Mouse (Mus musculus): ENCODE data around the gene Igfbpl1.

Gene Igfbpl1

GRCm38 (mm10) chr4:45771173-45771572 lies 55.5 kb downstream of the Igfbpl1 start:
- no peak for DNase-seq (ENCODE audit: low read depth, low spot score)

DNA sequence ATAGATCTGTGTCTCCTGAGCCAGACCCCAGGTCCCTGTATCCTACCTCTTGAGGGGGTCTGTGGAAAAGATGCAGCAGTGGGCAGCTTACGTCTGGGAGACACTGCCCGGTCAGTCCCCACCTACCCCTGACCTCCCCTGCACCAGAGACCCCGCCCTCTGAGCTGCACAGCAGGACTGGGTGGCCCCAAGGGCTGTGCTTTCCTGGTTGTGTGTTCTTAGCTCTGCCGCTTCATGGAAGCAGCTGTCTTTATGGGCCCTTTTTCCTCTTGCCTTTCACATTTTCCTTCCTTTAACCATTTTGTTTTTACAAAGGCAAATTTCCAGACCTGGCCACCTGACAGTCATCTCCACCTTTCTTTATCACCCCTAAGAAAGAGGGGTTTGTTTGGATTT lies 56.1 kb downstream of the Igfbpl1 start:
- no peak for DNase-seq (ENCODE audit: low read depth, low spot score)

- DNase-seq (ENCODE audit: low read depth, low spot score): no peak
Observed at GRCm38 (mm10) chr4:45769791-45770637, 56.7 kb downstream of the Igfbpl1 start.

DNA sequence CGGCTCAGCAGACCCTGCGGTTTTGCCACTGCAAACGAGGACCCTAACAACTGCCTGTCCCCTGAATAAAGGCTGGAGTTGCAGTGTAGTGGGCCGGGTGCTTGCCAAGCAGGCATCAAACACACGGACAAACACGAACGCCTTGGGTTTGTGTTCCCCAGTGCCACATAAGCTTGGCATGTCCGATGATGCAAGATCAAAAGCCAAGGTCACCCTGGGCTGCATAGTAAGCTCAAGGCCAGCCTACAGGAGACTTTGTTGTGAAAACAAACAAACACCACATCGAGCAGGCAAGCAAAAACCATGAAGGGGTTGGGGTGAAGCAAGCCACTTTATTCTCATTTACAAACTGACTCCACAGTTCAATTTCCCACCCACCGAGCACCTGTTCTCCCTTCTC lies 57.6 kb downstream of the Igfbpl1 start:
- DNase-seq (ENCODE audit: low read depth, low spot score): no peak

GRCm38 (mm10) chr4:45767891-45768558 lies 58.7 kb downstream of the Igfbpl1 start:
- DNase-seq (ENCODE audit: low read depth, low spot score): no peak

DNA sequence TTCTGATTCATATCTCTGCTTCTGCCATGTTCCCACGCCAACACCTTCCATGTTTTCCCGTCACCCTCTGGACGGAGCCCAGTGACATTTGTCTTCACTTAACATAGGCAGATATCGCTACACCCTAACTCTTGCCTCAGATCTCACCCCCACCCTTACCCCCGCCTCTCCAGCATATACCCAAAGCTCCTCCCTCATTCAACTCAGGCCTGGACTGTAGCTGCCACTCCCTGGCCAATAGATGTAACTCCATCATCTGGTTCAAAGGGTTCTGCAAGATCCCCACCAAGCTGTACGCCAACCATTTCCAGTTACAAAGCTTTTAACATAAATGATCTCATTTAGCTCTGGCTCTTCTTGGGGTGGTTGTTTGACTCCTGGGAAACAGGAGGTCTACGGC lies 59.9 kb downstream of the Igfbpl1 start:
- DNase-seq (ENCODE audit: low read depth, low spot score): no peak

- no peak for DNase-seq (ENCODE audit: low read depth, low spot score)
Observed at GRCm38 (mm10) chr4:45765565-45766201, 61.0 kb downstream of the Igfbpl1 start.

DNA sequence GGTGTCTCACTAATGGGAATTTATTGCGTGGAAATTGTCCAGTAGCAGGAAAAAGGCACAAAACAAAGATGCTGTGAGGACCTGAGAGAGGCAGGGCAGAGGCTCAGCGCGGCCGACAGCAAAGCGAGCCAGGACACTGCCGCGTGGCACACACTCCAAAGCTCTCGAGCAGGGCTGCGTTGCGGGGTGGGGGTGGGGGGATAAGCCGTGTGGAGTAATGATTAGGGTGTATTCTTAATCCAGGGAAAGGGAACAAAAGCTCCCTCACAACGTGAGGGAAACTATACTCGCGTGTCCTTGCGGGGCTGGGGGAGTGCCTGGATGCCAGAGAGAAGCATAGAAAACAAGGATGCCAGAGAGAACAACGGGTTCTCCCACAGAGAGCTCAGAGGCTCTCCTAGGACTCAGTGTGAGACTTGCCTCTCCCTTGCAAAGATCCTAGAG lies 61.6 kb downstream of the Igfbpl1 start:
- DNase-seq (ENCODE audit: low read depth, low spot score): no peak

- no peak for DNase-seq (ENCODE audit: low read depth, low spot score)
Observed at GRCm38 (mm10) chr4:45764141-45764494, 62.6 kb downstream of the Igfbpl1 start.

DNA sequence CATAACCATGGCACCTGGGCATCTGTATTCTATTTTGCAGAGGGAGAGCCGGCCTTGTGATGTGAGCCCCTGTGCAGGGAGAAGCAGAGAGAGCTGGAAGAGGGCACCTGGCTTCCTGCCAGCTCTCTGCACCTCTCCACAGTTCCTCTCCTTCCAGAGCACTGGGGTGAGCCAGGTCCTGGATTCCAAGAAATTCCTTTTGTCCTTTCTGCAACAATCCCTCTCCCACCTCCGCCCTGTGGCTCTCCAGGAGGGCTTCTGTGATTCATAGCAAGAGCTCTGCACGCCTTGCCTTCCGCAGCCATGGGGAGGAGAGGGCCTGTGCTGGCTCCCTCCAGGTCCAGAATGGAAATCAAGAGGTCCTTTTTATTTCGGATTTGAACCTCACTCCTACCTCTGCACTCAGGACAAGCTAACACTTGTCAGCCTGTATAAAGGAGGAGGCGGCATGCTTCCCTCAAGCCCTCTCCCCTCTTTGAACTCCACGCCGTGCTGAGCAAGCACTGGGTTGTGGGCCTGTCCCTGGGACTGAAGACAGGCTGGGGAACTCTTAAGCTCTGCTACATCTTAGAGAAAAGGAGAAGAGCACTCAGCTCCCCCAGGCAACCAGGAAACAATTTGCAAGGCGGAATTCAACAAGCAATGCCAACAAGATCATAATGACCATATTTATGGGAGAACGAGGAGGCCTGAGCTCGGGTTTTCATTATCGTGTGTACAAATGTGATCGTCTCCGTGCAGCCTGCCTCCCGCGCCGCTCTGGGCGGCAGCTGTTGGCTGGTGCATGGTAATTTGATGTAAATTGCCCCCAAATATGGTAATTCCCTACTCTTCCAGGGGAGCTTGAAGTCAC lies 63.2 kb downstream of the Igfbpl1 start:
- DNase-seq (ENCODE audit: low read depth, low spot score): no peak

- no peak for DNase-seq (ENCODE audit: low read depth, low spot score)
Observed at GRCm38 (mm10) chr4:45762600-45762999, 64.1 kb downstream of the Igfbpl1 start.

All from A20 (cell line).